Mouse (Mus musculus) right cerebral cortex, adult 2 months (tissue): ENCODE measurements at regions not wholly inside any gene's neighbourhood (a gene's known extent, or its start where the extent isn't known, plus 50 kb on each side); places are given as distances from the start of the nearest gene placed in this dataset.

Source experiments
- DNase-seq, 2 experiments: peaks; one replicate each; pipeline ENCODE4 v3.0.0; 2021 to 2022; ENCODE audit warnings: low spot score in 2 of 2

DNA sequence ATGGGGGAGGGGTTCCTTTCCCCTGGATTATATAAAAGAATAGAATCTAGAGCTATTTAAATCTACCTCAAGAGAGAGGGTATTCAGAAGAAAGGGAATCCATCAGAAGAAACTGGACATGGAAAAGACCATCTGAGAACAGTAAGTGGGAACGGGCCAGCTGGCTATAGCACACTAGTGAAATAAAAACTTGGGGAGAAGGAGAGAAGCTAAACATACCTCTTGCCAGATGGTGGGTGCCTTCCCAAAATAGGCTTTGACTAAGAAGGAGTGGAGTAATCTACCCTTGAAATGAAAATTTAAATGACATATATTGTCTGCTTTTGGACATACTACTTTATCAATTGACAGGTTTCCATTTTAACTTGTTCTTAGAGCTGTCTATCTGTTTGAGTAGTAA is 657.6 kb downstream of the Inhba start:
- DNase-seq = peak; percentile 31 to 35

DNA sequence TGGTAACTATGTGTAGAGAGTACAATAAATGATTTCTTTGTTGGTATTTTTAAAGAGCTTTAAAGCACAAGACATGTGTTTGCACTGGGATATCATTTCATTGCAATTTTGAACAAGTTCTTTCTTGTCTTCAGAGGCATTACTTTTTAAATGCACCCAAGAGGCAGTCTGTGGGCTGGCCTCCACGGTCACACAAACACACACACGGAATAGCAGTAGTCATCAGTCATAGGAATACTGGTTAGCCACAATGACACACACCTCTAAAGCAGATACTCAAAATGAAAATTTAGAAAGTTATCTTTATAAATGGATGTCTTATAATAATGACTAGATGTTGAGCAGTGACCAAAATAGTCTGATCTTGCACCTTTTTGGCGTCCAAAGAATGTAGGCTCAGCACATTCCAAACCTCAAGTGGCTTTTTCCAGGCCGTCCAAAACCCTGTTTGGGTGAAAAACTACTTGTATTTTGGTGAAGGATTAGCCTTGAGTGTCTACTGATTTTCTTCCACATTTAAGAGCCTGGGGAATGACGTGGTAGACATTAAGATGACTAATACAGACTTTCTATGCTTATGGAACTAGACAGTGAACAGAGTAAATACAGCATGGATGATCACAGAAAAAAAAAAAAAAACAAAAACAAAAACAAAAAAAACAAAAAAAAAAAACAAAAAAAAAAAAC is 658.5 kb downstream of the Inhba start:
- DNase-seq = no peak

DNA sequence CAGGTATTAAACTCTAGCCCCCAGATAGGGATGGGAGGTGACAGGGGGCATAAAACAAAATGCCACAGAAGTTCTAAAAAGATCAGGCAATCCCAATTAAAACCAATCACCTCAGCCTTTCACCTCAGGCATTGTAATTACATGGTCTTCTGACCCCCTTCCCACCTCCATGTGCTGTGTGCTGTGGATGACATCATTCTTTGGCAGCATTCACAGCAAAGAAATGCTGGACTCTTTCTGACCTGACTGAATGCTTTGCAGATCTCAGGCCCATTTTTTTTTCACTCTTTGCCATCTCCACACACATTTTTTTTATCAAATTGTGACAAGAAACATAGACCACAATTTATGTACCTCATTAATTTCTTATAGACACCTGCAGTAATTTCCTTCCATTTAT is 659.1 kb downstream of the Inhba start:
- DNase-seq = no peak

DNA sequence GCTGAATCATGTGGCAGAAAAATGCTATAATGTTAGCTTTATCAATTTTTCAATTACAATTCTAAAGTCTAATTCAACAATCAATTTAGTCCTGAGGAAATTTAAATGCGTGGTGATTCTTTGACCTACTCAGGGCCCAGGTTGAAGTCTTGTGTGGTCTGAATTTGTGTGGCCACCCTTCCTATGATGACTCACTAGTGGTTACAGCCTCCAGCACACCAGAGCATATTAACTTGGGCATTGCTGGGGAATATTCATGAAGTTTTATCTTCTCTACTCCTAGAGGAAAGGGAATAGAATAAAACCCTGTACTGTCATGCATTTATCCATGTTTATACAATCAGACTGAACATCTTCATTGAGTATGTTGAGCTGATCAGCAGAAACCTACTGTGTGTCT is 665.2 kb downstream of the Inhba start:
- DNase-seq = no peak

DNA sequence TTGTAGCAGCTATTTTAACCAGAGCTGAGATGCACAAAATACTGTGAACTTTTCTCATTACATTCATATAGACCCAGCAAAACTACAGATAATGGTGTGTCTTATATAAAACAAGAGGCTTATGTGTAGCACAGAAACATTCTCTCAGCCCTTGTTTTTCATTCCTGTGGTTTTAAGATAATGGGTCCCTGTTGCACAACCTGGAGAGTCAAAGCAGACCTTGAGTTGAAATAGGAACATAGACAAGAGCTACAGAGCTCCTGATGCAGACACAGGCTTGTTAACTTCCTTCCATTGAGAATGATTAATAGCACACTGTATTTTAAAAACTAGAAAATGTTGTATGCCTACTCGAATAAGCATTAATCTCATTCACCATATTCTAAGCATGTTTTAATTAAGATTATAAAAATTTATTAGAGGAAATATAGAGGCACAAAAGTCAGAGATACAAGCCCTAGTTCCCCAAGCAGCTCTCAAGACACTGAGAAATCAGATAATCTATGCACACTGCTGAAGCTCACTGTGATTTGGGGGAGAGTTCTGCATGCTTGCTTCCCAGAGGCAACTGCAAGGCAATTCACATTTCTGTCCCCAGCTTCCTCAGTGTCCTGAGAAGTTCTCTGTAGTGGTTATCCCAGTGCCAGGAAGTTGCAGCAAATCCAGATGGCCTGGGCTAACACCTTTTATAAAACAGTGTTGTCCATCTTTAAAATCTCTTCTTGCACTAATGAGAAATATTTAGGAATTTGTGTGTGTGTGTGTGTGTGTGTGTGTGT is 666.8 kb downstream of the Inhba start:
- DNase-seq = no peak

DNA sequence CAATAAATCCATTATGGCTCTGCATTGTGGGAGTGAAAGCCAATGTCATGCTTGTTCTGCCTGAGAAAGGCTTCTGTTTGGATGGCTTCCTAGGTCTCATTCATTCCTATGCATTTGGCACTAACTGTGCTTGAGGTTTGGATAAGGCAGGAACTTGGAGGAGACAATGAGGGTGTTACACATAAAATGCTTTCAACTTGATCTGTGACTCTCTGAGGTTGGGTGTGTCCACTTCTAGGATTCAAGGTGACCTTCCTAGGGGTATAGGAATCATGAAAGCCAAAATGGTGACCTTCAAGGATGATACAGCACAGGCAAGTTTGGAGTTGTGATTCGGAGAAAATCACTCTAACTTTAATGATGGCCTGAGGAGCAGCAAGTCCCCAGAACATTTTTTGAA is 682.5 kb downstream of the Inhba start:
- no peak for DNase-seq

DNA sequence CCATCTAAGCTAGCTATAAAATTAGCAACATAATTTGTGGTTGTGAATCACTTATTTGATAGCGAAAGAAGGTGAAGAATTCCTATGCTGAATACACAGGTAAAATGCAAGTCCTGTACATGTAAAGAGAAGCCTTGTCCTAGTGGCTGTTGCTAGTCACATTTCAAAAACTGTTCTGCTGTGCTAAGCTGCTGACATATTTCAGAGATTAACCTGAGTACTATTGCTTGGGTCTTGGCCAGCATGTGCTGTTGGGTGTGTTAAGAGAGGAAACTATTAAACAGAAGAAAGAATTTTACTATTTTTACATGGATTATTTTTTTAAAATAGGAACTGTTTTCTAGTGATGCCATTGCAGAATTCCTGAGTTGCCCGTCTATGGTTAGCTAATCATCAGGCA is 689.3 kb downstream of the Inhba start:
- DNase-seq = no peak

DNA sequence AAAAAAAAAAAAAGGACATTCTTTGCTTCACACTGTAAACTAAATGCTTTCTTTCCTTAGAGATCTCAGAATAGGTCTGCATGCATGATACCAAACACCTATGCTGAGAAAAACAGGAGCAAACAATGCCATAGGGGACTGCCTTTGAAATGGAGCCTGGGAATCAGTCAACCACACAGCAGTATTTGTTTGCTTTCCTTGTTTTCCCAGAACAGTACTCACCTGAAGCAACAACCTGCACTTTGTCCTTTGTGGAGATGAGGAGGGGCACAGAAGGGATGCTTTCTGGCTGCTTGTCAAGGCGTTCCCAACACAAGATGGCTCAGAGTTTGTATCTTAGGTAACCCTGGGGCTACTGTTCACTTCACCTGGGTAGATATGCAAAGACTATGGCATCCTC is 690.5 kb downstream of the Inhba start:
- no peak for DNase-seq

DNA sequence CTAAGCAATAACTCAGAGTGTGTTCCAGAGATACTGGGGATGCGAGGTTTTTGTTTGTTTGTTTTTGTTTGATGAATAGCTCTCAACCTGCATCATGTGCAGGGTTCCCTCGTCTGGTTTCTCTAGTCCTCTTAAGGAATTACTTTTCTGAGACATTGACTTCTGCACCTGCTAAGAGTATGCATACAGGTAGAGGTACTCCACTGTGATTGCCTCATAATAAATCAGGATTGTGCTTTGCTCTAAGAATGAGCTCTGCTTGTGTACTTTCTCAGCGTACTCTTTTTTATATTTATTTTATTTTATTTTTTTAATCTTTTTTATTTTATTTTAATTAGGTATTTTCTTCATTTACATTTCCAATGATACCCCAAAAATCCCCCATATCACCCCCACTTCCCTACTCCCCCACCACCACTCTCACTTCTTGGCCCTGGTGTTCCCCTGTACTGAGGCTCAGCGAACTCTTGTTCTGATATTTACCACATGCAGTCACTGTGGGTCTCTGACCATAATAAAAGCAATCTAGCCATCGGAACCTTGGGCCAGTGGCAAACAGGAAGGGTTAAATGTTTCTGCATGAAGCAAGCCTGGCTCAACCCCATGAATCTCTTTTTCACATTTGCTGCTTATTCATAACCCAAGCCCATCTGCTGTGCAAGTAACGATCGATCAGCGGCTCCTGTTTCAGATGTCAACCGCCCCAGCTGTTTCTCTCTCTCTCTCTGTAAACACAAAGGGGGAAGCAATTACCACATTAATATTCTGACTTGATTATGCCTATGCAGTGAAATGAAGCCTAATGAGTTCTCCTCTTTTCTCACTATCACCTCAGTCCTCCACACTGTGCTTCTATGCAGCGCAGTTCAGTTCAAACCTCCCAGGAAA is 693.8 kb downstream of the Inhba start:
- DNase-seq = no peak

DNA sequence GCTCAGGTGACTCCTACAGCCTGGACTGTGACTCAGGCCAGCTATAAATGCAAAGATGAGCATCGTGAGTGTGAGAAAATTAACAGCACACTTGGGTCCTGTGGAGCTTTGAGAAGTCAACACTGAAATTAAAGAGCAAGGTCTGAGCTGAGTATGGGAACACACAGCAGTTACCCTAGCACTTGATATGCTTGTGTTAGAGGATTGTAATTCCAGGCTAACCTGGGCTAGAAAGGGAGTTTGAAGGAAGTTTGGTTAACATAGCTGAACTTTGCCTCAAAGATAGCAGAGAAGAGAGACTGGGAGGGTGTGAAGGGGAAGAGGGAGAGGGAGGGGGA is 694.4 kb downstream of the Inhba start:
- no peak for DNase-seq

DNA sequence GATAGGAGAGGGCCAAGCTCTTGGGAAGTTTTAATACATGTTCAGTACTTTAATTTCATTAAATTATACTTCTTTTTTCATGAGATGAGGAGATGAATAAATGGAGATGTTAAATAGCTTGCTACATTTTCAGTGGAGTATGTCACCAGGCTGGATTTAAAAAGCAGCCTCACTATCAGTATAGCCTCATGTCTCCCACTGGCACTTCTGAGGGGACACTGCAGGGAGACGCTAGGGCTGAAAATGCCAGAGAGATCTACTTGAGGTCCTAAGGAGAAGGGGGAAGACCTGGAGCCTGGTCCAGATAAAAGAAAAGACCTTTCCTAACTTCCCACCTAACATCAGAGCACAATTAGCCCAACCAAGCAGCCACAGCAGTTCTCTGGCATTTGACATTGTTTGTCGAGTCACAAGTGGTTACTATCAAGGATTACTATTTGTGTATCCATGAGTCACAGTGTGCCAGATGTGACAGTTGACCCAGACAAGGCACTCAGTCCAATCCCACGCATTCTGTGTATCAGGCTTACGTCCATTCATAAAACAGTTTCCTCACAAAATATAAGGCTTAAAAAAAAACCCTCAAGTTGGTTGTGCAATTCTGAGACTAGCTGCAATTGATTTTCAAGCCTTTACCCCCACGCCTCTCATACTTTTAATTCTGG is 703.8 kb downstream of the Inhba start:
- DNase-seq = no peak

DNA sequence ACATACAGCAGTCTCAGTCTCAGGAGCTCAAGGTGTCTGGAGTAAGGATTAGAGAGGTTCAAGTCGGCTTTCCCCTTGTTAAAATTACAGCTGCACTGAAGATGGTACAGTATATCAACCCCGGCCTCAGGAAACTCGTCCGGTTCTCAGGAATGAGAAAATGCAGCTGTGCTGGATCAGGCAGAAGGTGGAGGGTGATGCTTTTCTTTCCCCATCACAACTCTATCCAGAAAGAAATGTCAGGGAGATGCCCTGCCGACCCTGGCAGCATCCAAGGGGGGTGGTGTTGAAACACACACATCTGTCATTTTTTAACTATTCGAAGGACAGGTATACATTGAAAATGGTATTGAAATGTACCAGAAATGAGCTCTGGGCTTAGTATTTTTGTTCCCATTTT is 704.7 kb downstream of the Inhba start:
- no peak for DNase-seq

DNA sequence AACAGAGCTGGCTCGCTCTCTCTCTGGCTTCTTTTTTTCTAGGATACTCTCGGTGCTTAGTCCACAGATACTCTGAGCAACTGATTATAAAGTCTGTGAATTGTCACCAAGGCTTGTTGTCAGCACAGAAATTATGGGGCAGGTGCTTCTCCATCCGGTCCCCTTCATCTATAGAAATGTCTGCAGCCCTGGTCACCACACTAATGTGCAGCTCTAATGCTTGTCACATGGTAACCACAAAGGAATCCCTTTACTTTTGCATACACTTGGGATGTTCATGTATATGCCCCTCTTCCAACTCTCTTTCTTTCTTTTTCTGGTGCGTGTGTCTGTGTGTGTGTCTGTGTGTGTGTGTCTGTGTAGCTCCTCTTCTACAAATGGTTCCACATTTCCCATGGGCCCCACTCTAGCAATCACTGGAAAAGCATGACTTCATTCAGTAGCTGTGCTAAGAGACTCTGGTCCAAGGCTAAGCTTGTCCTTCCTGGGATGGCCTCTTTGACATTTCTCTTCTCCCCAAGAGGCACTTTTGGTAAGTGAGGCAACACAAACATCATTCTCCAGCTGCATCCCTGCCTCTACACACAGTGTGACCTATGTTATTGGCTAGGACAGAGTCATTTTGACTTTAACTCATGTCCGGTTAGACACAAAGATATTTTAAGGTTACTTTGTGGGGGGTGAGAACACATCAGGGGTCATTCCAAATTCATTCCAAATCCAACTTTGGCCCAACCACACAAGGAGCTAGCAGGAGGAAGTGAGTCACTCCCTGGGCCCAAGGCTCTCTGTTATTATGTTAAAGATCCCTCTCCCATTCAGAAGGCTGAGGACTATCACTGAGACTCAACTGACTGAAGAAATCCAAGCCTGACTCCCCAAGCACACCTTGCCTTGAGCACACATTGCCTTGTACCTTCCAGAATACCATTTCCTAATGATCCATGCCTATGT is 705.4 kb downstream of the Inhba start:
- no peak for DNase-seq

DNA sequence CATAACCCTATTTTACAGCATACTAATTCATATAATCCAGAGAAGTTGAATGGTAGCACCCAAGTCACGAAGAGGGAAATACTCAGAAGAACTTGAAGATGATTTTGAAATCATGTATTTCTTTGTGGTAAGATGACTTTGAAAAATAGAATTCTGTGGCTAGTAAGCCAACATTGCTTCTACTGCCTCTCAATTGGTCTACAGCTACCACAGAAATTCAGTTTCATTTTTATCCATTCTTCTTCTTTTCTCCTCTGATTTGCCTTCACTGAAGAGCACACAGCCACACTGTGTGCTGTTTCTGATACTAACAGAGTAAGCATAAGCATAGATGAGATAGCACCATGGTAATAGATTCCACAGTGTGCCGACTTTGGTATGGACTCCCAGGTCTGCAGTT is 708.4 kb downstream of the Inhba start:
- DNase-seq = no peak

DNA sequence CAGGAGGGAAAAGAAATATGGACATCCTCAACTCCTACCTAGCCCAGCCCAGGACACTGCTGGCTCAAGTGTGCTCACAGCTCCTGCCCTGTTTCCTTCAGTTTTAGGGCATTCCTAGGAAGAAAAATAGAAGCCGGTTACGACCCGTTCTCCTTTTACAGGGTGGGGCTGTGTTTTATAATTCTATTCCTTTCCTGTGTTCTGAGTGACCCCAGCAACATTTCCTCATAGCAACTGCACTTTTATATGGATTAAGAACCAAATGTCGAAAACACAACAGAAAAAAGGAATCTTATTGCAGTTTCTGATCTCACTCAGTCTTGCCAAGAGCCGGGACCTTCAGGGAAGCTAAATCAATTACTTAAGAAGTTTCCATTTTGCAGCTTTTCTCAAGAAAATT is 713.7 kb downstream of the Inhba start:
- no peak for DNase-seq

DNA sequence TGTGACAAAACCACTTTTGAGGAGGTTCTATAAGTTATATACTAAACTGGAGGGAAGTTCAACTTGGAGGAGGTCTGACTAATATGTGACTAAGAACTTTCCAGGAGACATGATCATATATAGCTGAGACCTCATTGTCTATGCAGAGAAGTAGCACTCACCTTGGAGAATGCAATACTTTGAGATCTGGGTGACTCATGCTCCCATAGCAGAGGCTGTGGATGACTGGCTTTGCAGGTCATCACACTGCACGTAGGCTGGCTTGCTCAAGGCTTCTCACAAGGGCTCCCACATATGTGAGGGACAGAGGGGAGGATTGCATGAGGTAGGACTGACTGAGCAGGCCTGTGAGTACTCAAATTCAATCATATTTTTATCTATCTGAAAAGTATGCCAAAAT is 726.7 kb downstream of the Inhba start:
- DNase-seq = peak; percentile 18 to 19

DNA sequence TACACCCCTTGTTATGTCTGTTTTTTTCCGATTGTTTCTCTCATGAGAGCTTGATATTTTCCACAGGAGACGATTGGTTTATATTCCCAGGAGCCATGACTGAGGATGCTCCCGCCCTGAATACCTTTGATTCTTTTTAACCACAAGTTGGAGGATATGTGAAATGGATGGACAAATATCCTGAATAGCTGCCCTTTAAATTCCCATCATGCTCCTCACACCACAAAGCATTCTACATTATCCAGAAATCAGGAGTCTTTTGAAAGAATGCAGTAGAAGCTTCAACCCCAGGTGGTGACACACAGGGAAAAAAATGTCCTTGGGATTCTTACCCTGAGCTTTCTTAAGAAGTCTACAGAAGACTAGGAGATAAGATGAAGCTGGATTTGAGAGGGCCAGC is 727.9 kb downstream of the Inhba start:
- no peak for DNase-seq

DNA sequence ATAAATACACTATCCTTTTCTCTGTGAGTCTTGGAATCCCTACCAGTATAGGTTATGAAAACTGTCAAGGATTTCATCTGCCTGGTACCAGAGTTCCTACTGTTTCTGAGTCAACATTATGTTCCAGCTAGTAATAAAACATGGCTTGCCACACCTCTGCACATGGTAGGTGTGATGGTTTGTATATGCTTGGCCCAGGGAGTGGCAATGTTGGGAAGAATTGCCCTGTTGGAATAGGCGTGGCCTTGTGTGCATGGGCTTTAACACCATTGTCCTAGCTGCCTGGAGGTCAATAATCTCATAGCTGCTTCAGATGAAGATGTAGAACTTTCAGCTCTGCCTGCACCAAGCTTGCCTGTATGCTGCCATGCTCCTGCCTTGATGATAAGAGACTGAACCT is 732.6 kb downstream of the Inhba start:
- DNase-seq = no peak

DNA sequence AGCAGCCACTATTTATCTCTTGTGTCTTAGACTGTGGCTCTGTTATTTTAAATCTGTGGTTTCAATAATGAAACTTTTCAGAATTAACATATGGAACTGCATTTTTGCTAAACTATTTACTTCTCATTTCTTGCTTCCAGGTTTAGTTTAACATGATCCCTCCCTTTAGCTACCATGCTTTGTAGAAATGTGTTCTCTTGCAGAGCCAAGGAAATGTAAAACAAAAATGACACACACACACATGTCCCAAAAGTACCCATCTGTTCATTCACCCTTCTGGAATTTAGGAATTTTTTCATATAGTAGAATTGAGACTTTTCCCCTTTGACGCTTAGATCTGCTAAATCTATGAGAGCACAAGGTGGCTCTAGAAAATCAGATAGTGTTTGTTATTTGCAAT is 734.0 kb downstream of the Inhba start:
- DNase-seq = no peak

DNA sequence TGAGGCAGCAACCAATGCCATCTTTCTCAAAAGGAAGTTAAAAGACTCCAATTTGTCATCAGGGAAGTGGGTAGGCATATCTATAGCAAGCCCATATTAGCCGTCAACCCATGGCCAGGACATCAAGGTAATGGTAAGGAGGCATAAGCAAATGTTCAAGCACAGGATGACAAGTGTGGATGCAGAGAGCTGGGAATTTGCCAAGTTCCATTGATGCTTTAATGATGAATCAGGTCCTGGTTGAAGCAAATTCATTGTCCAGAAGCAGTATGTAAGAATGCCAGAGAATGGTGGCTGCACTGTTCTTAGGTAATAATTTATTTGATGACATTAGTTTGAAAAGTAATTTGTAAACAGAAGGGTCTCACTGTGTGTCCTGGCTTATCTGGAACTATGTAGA is 734.8 kb downstream of the Inhba start:
- DNase-seq = no peak

DNA sequence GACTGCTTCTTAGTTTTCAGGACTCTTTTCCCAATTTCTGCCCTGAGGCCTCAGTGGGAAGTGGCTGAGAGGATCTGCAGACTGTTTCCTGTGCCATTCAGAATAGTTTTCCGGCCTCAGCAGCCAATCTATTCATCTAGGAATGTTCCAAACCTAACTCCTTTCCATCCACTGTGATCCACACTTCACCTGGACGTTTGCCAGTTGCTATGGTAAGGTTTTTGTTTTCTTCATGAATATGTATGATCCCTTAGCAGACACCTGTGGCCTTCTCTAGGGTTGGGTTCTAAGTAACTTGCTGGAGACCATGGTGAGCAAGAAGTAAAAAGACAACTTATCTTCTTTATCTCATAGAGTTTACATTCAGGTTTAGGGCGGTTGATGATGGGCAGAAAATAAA is 744.6 kb downstream of the Inhba start:
- no peak for DNase-seq
